Mouse (Mus musculus) neural tube, embryonic 11.5 days (tissue): ENCODE measurements around the gene Ctbs. TPM values are rescaled to one million over a fixed set of nuclear protein-coding genes. Genes with fewer than 3 reads are reported as not detected.

Source experiments
- polyA plus RNA-seq: library from polyadenylated mRNA; unstranded; fragments of >200 nt; fragmentation: Nextera tagmentation; extraction: Ambion mirVana; gene quantifications from 2 replicates; pipeline ENCODE4 v1.2.1, GENCODE M21; 2014

Ctbs gene
- polyA plus RNA-seq, 1 experiment from 2014 or later: 5.3 TPM

Other genes with a start within 250 kb of the Ctbs start
- 1.4 and 2.4 TPM in 2 replicates for gene Lpar3, start 228.8 kb upstream of the Ctbs start, polyA plus RNA-seq
- gene Ssx2ip, start 45.2 kb upstream of the Ctbs start, polyA plus RNA-seq: 28.1 and 28.8 TPM in 2 replicates
- 4.8 and 5.7 TPM in 2 replicates for gene Spata1, start 50.0 kb downstream of the Ctbs start, polyA plus RNA-seq
- gene Gng5, start 50.0 kb downstream of the Ctbs start, polyA plus RNA-seq: 956 and 1,018 TPM in 2 replicates
- 65.1 and 69.8 TPM in 2 replicates for gene Rpf1, start 71.6 kb downstream of the Ctbs start, polyA plus RNA-seq
- not detected in 2 replicates for gene Uox, start 120.6 kb downstream of the Ctbs start, polyA plus RNA-seq
- not detected in 2 replicates for gene Dnase2b, start 165.8 kb downstream of the Ctbs start, polyA plus RNA-seq
- not detected in 2 replicates for gene 4930503B20Rik, start 201.5 kb downstream of the Ctbs start, polyA plus RNA-seq
- 0.46 and 0.91 TPM in 2 replicates for gene Samd13, start 235.8 kb downstream of the Ctbs start, polyA plus RNA-seq